Mouse (Mus musculus): ENCODE results near the gene Tmem232.
"Not testable (repeated sequence)": the region's sequence is repeated elsewhere in the genome, so short reads cannot be mapped to it uniquely, and the experiment has no call there.

Tmem232 gene

DNA sequence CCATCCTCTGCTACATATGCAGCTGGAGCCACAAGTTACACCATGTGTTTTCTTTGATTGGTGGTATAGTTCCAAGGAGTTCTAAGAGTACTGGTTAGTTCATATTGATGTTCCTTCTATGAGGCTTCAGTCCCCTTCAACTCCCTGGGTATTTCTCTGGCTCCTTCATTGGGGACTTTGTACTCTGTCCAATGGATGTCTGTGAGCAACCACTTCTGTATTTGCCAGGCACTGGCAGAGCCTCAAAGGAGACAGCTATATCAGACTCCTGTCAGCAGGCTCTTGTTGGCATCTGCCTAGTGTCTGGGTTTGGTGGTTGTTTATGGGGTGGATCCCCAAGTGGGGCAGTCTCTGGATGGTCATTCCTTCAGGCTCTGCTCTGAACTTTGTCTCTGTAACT, 8.2 kb downstream of the Tmem232 start:
- DNase-seq (ENCODE audit: low read depth): not testable (repeated sequence)

DNA sequence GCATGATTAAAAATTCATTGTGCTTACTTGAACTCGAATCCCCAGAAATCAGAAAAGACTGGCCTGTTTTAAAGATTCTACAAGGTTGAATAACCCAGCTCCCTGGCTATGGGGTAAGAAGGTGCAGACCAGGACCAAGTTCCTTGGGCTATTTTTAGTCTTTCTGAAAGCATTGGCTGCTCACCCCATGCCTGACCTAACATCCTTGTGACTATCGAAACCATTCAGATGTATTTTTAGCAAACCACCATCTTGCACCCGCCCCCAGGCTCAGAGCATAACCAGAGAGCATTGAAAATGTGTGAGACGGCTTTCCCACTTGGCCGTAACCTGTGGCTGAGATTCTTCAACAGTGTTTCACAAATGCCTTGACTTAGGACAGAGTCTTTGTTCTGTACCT, 13.1 kb downstream of the Tmem232 start:
- DNase-seq (ENCODE audit: low read depth): no peak

DNA sequence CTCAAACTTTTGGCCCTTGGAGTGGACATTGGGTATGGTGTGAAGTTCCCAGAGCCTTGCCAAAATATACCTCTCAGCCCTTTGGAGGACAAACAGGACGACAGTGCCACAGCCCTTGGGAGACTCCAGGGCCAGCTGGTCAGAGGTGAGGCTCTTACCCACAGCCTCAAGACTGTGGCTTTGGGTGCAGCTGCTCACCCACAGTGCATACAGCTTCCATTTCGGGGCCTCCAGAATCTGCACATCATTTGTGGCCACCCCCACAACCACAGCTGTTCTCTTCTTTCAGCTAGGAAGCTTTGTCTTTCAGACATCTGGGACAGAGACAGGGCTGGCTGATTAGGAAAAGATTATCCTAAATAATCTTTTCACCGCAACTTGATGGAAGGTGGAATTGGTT, 27.1 kb downstream of the Tmem232 start:
- no peak for DNase-seq (ENCODE audit: low read depth)

DNA sequence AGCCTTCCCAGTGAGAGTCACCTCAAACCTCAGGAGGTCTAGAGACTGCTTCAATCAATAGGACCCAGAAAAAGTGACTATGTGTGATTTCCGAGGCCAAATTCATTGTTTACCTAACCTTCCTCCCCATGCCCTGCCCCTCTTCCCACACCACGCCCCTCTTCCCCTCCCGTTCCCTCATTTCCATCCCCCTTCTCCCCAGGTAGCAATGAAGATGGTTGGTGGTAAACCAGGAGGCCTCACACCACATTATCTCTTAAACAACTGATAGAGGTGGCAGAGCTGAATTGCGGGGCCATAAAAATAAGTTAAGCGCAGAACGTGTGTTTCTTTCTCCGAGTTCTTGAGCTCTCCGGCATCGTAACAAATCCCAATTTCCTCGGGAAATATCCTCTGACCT, 55.9 kb downstream of the Tmem232 start:
- no peak for DNase-seq (ENCODE audit: low read depth)

DNA sequence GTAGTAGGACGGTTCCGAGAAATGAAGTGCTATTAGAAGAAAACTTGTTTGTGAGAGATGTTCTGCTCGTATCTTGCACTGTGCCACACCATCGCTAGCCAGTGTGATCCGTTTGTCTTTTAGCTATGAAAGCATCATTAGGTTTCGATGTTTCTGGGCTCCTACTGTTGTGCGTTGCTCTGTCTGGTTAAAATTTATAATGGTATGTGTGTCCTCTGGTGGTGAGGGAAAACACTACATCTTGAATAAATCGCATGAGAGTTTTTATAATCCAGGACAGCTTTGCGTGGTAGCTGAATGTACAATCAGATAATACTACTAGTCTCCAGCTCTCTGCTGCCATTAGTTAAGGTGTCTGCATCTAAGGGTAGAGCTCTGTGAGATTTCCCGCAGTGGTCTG, 63.8 kb downstream of the Tmem232 start:
- DNase-seq (ENCODE audit: low read depth): no peak

DNA sequence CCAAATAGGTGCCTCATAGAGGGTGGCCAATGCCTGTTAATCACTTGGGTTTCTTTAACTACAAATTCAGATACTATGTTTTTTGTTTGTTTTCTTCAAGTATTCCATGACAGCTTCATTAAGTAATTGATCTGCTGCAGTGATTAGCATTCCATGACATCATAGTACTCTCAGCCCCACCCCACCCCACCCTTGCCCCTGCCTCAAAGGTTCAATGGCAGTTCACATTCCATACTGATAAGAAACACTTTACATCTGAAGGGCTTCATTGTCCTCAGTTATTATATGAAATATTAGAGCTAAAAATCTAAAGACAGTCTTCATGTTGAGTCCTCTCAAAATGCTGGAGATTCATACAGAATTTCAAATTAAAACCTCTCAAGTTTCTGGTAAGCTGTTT, 89.8 kb downstream of the Tmem232 start:
- DNase-seq (ENCODE audit: low read depth): no peak

DNA sequence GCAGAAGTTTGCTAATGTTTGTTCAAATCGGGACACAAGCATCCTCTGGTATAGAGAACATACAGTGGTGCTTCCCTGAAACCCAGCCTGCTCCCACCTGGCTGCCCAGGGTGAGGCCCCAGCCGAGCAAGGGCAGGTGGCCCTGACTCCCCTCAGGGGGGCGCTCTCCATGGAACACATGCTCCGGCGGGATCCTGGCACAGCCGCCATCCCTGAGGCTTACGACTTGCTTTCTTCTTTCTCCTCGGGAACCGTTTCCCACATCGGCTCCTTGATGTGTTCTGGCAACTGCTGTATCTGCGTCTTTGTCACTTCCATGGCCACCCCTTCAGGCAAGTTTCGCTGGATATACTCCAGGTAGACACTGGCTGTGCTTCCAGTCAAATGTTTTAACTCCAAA, 102.7 kb downstream of the Tmem232 start:
- not testable (repeated sequence) for DNase-seq (ENCODE audit: low read depth)

DNA sequence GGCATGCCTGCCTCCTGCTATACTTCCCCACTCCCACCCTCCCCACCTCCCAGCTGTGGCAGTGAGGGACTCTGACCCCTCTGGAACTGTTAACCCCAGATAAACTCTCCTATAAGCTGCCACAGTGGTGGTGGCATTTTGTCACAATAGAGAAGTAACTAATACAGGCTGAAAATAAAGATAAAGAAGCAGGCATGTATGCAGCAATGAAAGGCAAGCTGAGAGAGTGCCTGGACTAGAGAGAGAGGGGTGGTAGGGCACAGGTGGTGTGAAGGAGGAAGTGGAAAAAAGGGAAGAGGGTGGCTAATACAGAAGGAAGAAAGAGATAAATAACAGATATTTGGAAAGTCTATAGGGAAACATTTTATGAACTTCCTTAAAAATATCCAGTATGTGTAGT, 121.5 kb downstream of the Tmem232 start:
- no peak for DNase-seq (ENCODE audit: low read depth)

DNA sequence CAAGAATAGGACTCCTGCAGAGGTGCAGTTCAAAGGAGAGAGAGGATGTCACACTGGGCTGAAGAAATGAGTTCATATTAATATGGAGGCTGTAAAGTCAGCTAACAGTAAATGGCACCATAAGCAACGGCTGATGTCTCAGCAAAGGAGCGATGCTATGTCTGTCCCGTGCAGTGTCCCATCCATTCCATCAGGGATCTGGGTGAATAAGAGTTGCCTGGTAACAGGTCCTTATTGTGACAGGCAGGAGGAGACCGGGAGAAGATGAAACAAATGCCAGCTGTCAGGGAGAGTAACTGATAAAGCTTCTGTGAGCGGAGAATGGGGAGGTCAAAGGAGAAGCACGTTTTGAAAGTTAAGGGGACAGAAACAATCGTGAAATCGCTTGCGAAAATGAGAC, 135.3 kb downstream of the Tmem232 start:
- DNase-seq (ENCODE audit: low read depth): no peak

DNA sequence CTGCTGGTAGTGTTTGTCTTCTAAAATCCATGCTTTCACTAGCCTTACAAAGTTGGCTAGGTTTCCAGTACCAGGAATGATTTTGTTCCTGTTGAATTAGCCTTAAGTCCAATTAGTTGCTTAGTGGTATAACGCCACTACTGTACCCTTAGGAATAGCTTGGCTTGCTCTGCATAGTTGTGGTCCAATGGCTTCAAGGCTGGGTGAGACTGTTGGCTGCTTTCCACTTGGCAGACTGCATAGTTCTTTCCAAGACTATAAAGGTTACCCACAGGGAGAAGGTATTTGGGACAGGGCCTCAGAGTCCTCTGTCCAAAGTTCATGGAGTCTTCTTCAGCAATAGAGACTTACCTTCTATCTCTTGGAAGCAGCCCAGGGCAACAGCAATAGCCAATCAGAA, 139.7 kb downstream of the Tmem232 start:
- DNase-seq (ENCODE audit: low read depth): no peak

DNA sequence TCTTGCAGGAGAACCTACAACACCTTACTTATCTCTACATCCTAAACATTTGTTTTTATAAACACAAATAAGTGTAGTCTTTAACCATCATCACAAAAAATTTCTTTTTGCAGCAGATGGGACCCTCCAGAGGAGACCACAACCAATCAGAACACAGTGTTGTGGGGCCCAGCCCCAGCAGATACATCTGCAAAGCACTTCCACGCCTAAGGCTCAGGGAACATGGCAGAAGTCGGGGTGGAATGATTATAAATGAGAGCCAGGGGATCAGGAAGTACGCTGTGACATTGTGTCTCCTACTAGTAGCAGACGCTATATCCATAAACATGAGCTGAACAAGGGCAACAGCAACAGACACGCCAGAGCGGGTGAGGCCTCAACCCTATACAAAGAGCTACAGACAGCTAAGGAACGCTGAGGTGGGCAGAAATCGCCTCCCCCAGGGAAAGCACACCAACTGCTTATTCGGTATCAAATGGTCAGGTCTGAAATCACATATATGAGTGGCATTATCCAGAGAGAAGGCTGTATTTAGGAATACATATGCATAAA, 156.1 kb downstream of the Tmem232 start:
- DNase-seq (ENCODE audit: low read depth): no peak

DNA sequence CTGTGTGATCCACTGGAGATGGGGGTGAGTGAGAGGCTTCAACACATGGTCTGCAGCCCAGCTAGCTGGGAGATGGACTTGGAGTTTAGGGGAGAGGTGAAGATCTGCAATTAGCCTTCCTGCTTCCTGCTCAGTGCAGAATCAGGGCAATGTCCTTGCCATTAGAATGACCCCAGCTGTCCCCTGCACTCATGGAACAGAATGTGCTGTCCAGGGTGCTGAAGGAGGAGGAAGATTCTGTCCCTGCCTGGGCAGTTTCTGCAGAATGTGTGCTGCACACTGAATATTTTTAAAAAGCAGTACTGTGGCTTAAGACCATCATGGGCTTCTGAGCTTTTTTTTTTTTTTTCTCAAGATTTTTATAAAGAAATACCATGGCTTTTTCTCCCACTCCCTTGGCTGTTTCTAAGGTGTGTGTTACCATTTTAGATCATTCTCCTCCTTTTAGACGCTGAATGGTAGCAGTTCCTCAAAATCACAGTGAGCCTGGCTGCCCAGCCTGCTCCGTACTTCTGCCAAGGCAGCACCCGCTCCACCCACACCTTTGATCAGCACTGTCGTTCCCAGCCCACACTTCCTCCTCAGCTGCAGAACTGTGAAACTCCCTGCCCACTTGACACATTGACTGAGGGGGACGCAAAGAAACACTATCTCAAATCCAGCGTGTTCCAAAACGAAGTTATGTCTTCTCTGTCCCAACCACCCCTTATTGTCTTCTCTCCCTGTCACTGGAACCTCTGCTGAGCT, 170.4 kb downstream of the Tmem232 start:
- DNase-seq (ENCODE audit: low read depth): no peak

DNA sequence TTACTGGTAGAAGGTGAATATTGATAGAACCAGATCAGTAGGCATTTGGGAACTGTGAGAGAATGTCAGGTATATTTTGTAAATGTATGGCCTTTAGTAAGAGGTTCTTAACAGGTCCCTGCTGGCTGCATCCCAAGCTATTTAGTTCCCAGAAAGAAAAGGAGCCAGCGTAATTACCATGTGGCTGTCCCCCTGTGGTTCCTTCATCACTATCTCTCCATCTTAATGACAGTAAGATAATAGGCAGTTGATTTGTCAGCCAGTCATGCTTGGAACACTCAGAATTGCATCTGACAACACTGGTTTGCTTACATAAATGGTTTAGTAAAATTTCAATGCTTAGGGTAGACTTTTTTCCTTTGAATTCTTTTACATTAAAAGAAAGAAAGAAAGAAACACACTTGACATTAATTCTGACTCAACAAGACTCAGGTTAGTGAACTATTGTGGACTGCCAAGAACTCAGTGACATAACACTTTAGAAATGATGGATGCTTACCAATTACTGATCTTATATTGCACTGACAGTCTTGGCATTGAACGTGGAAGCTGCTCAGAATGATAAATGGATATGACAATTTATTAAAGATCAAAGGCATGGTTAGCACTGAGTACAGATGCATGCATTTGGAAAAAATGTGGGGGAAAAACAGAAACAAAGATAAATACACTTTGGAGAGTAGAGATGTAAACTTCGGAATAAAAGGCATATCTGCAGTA, 174.9 kb downstream of the Tmem232 start:
- no peak for DNase-seq (ENCODE audit: low read depth)

DNA sequence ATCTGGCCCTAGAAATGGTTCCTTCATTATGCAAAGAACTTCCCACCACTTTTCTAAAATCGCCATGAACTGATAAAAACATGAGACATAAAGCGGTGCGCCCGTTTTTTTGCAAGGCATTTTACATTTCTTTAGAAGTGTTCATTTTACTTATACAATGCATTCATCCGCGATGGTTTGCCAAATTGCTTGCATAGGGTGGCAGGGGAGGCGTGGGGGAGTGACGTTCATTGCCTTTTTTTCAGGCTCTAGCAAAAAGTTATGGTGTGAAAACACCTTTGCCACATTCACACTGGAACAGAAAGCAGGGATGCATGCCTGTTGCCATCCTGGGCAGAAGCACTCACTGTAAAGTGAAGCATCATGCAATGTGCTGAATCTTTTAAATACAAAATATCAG, 188.7 kb downstream of the Tmem232 start:
- no peak for DNase-seq (ENCODE audit: low read depth)

DNA sequence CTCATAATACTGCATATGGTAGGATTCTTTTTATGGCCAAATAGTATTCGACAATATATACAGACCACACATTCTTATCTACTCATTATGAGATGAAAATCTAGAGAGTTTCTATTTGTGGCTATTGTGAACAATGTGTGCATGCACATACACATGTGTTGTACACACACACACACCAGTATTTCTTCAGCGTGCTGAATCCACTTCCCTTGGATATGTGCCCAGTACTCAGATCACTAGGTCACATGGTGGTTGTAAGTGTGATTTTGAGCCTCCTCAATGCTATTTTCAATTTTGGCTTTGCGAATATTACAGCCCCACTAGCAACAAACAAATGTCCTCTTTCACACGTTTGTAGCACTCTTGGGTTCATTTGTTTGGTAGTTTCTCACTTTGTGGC, 200.6 kb downstream of the Tmem232 start:
- no peak for DNase-seq (ENCODE audit: low read depth)

DNA sequence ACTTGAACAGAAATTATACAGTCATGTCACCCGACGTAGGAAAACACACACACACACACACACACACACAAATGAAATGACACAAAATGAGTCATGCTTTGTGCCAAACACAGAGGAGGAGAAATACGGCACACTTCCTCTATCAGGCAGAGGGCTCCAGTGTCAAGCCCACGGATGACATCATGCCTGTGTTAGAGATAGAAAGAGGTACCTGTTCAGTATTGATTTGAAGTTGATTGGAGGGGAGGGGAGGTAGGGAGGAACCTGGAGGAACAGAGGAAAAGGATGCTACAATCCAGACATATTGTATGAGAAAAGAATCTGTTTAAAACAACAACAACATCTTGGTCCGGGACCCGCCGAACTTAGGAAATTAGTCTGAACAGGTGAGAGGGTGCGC, 209.8 kb downstream of the Tmem232 start:
- DNase-seq (ENCODE audit: low read depth): no peak

DNA sequence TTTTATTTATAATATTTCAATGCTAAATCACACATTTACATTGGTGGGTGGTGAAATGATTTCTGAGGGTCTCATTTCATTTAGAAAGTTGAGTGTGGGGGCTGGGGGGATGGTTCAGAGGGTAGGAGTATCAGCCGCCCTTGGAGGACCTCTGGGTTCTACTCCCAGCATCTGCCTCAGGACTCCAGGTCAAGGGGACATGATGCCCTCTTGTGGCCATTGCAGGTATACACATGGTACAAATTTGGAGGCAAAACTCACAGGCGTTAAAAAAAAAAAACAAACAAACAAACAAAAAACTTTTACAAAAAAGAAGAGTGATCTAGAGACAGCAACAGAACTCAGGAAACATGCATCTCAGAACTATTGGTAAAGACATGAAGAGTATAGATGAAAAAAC, 215.3 kb downstream of the Tmem232 start:
- DNase-seq (ENCODE audit: low read depth): peak; percentile 12

DNA sequence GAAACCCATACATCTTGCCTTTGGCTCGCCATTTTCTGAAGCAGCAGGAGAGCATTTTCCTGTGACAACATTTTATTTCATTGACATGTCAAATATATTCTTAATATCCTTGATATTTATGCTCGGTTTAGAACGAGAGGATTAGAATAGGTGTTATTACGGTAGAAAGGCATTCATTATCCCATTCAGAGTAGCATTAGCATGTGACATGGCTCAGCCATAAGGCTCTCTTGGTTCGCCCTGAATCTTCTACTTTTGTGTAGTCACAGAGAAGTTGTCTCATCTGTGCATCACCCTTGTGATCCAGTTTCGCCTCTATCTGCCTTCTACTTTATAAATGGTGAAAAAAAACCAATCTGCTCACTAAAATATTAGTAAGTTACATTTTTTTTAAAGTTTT, 220.0 kb downstream of the Tmem232 start:
- no peak for DNase-seq (ENCODE audit: low read depth)

DNA sequence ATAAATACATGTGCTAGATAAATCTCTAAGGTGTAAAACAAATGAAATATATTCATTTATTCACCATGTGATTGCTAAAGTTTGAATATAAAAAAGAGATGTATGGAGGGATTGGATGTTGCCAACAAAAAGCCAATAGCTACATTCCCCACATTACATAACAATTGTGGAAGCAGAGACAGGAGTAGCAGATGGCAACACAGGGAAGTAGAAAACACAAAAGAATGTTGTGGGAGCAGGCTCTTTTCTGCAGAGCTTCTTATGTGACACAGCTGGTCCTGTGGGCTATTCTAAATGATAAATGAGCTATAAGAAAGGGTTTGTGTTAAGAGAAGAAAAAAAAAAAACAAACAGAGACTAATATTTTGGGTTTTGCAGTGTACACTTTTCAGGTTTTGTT, 240.6 kb downstream of the Tmem232 start:
- DNase-seq (ENCODE audit: low read depth): no peak

DNA sequence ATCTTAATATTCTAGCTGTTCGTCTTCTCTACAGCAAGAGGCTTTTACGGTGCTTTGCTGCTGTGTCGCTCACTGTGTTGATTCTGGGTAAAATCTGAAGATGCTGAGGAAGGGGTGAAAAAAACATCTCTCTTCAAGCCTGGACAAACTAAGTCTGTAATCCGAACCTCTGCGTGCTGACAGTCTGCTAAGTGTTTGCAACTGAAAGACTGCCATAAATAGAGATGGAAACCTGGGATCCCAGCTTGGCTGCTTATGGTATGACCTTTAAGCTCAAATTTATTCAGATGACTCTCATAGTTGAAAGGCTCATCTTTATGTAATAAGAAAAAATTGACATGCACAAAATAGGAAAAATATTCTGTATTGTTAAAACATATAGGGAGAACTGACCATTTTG, 242.8 kb downstream of the Tmem232 start:
- no peak for DNase-seq (ENCODE audit: low read depth)

DNA sequence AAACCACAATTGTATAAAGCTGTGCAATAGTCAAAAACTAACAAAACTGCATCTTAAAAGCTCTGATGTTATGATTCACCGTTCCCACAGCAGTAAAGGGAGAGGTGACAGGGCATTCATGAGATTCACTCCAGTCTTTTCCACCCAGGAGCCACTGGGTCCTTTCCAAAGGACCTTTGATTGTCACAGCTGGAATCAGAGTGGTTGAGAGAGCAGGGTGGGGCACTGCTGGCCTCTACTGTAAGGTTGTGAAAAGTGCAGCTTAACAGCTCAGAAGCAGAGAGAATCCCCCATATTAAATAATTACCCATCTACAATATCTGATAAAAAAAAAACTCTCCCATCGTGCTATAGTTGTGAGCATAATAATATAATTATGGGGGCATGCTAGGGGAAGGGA, 288.4 kb downstream of the Tmem232 start:
- no peak for DNase-seq (ENCODE audit: low read depth)

DNA sequence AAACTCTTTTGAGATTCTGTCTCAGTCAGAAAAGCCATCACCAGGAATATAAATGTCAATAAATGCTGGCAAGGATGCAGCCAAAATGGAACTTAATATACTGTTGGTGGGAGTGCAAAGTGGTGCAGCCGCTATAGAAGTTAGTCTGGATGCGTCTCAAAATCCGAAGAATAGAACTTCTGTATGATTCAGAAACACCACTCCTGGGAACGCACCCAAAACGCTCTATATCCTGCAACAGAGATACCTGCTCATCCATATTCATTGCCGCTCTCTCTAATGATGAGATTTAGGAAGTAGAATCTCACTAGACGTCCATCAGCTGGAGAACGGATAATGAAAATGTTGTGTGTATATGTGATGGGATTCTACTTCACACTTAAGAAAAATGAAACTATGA, 290.3 kb downstream of the Tmem232 start:
- no peak for DNase-seq (ENCODE audit: low read depth)

DNA sequence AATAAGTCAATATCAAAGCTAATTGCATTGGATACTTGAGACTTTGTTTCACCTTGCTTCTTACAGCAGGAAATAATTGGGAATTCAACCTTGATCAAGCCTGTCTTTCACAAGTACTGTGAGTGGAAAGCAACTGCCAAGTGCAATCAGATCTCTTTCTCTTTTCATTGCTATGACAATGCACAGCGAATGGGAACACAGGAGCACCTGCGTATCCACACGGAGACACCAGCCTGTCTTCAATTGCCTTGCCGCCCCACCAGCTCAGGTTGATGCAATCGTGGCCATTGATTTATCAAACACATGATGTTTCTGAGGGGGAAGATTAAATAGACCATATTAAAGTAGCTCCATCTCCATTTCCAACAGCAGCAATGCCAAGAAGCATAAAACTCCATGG, 296.9 kb downstream of the Tmem232 start:
- DNase-seq (ENCODE audit: low read depth): no peak
